Mouse (Mus musculus): Measurements from ENCODE around the gene Pnpla1. TPM values are rescaled to one million over a fixed set of nuclear protein-coding genes. Genes with fewer than 3 reads are reported as not detected.
A peak's percentile ranks its signal among the peaks of the same experiment; 100 is the strongest.

The Pnpla1 gene
- polyA plus RNA-seq, 1 experiment from 2014 or later: 0.98 TPM

GRCm38 (mm10) chr17:28895217-28895875, 37.1 kb downstream of the Pnpla1 start:
- Histone ChIP-seq H3K4me1 (peaks cover 4% of the 10 kb centered on the region; the same call in 1 of the 2 replicates), H3K4me2 (no peak overlapping the region), H3K4me3 (no peak overlapping the region), H3K27me3 (no peaks in the 10 kb centered on the region), H3K9me3 (no peaks in the 10 kb centered on the region; the same call in 1 of the 2 replicates), H3K9ac (no peak overlapping the region), H3K36me3 (no peaks in the 10 kb centered on the region), H3K27ac (no peak overlapping the region)
- ATAC-seq (ENCODE audit: insufficient number of reproducible peaks, insufficient read depth, low FRiP score, low TSS enrichment, low read depth): no peak
- 95% methylated on average over 21 of the region's 21 CpGs for WGBS

- no peaks in the 10 kb centered on the region for H3K36me3 ChIP-seq
- ATAC-seq (ENCODE audit: insufficient number of reproducible peaks, insufficient read depth, low FRiP score, low TSS enrichment, low read depth): no peak
- H3K27ac ChIP-seq: no peak overlapping the region
- peaks cover 4% of the 10 kb centered on the region; the same call in 1 of the 2 replicates for H3K4me1 ChIP-seq
- H3K9me3 ChIP-seq: no peaks in the 10 kb centered on the region
- H3K4me3 ChIP-seq: no peak overlapping the region
- H3K4me2 ChIP-seq: no peak overlapping the region
- no peak overlapping the region for H3K9ac ChIP-seq
- H3K27me3 ChIP-seq: no peaks in the 10 kb centered on the region
- WGBS: 92% methylated on average over 11 of the region's 11 CpGs
Measured at GRCm38 (mm10) chr17:28896095-28896780, 38.0 kb downstream of the Pnpla1 start.

- H3K4me1 ChIP-seq: peaks cover 4% of the 10 kb centered on the region; the same call in 1 of the 2 replicates
- H3K27me3 ChIP-seq: no peaks in the 10 kb centered on the region
- WGBS: 65% methylated on average over 5 of the region's 5 CpGs
- no peak overlapping the region for H3K9ac ChIP-seq
- no peaks in the 10 kb centered on the region for H3K36me3 ChIP-seq
- no peak overlapping the region for H3K4me2 ChIP-seq
- H3K27ac ChIP-seq: no peak overlapping the region
- H3K9me3 ChIP-seq: no peaks in the 10 kb centered on the region
- no peak overlapping the region for H3K4me3 ChIP-seq
- no peak for ATAC-seq (ENCODE audit: insufficient number of reproducible peaks, insufficient read depth, low FRiP score, low TSS enrichment, low read depth)
Measured at GRCm38 (mm10) chr17:28897817-28898216, 39.6 kb downstream of the Pnpla1 start.

GRCm38 (mm10) chr17:28898249-28898648, 40.0 kb downstream of the Pnpla1 start:
- Histone ChIP-seq H3K9me3 (no peaks in the 10 kb centered on the region), H3K36me3 (no peaks in the 10 kb centered on the region), H3K9ac (no peak overlapping the region), H3K4me3 (no peak overlapping the region), H3K4me2 (no peak overlapping the region), H3K27me3 (no peaks in the 10 kb centered on the region), H3K27ac (no peak overlapping the region), H3K4me1 (peaks cover 4% of the 10 kb centered on the region; the same call in 1 of the 2 replicates)
- WGBS: 55% methylated on average over 5 of the region's 5 CpGs
- no peak for ATAC-seq (ENCODE audit: insufficient number of reproducible peaks, insufficient read depth, low FRiP score, low TSS enrichment, low read depth)

GRCm38 (mm10) chr17:28899427-28899826, 41.2 kb downstream of the Pnpla1 start:
- Histone ChIP-seq H3K9ac (no peak overlapping the region), H3K36me3 (no peaks in the 10 kb centered on the region), H3K4me1 (peaks cover 5% of the 10 kb centered on the region; the same call in 1 of the 2 replicates), H3K27ac (no peak overlapping the region), H3K27me3 (no peaks in the 10 kb centered on the region), H3K4me3 (no peak overlapping the region), H3K4me2 (no peak overlapping the region), H3K9me3 (no peaks in the 10 kb centered on the region)
- no peak for ATAC-seq (ENCODE audit: insufficient number of reproducible peaks, insufficient read depth, low FRiP score, low TSS enrichment, low read depth)
- 74% methylated on average over 19 of the region's 19 CpGs for WGBS

GRCm38 (mm10) chr17:28901559-28901958, 43.3 kb downstream of the Pnpla1 start:
- Histone ChIP-seq H3K4me3 (no peak overlapping the region), H3K27me3 (no peaks in the 10 kb centered on the region), H3K9me3 (no peaks in the 10 kb centered on the region), H3K27ac (no peak overlapping the region), H3K9ac (no peak overlapping the region), H3K36me3 (no peaks in the 10 kb centered on the region), H3K4me1 (peaks cover 15% of the 10 kb centered on the region; the same call in 1 of the 2 replicates), H3K4me2 (no peak overlapping the region)
- no peak for ATAC-seq (ENCODE audit: insufficient number of reproducible peaks, insufficient read depth, low FRiP score, low TSS enrichment, low read depth)
- 67% methylated on average over 4 of the region's 4 CpGs for WGBS

- Histone ChIP-seq H3K27me3 (peaks cover 17% of the 10 kb centered on the region), H3K4me3 (no peak overlapping the region), H3K36me3 (no peaks in the 10 kb centered on the region), H3K27ac (no peak overlapping the region), H3K9me3 (no peaks in the 10 kb centered on the region), H3K4me2 (no peak overlapping the region), H3K9ac (no peak overlapping the region), H3K4me1 (peaks cover 18% of the 10 kb centered on the region)
- 30% methylated on average over 23 of the region's 23 CpGs for WGBS
- ATAC-seq (ENCODE audit: insufficient number of reproducible peaks, insufficient read depth, low FRiP score, low TSS enrichment, low read depth): no peak
Measured at GRCm38 (mm10) chr17:28904546-28905376, 46.5 kb downstream of the Pnpla1 start.

GRCm38 (mm10) chr17:28905377-28905916, 47.2 kb downstream of the Pnpla1 start:
- ATAC-seq (ENCODE audit: insufficient number of reproducible peaks, insufficient read depth, low FRiP score, low TSS enrichment, low read depth): no peak
- H3K4me3 ChIP-seq: no peak overlapping the region
- H3K9ac ChIP-seq: no peak overlapping the region
- H3K27ac ChIP-seq: no peak overlapping the region
- peaks cover 24% of the 10 kb centered on the region for H3K27me3 ChIP-seq
- H3K36me3 ChIP-seq: no peaks in the 10 kb centered on the region
- H3K4me1 ChIP-seq: peaks cover 18% of the 10 kb centered on the region
- H3K4me2 ChIP-seq: no peak overlapping the region
- H3K9me3 ChIP-seq: no peaks in the 10 kb centered on the region
- 66% methylated on average over 13 of the region's 13 CpGs for WGBS

GRCm38 (mm10) chr17:28907959-28908358, 49.7 kb downstream of the Pnpla1 start:
- Histone ChIP-seq H3K36me3 (no peaks in the 10 kb centered on the region), H3K9me3 (no peaks in the 10 kb centered on the region), H3K4me2 (no peak overlapping the region), H3K27me3 (peaks cover 25% of the 10 kb centered on the region), H3K27ac (no peak overlapping the region), H3K9ac (no peak overlapping the region), H3K4me3 (no peak overlapping the region), H3K4me1 (peaks cover 18% of the 10 kb centered on the region)
- ATAC-seq (ENCODE audit: insufficient number of reproducible peaks, insufficient read depth, low FRiP score, low TSS enrichment, low read depth): no peak
- 76% methylated on average over 7 of the region's 7 CpGs for WGBS

- Histone ChIP-seq H3K9me3 (no peaks in the 10 kb centered on the region), H3K4me3 (peak overlapping the region; percentile 34), H3K27ac (no peak overlapping the region), H3K36me3 (no peaks in the 10 kb centered on the region), H3K4me2 (peak overlapping the region; percentile 62), H3K4me1 (peaks cover 17% of the 10 kb centered on the region), H3K27me3 (peaks cover 25% of the 10 kb centered on the region), H3K9ac (peak overlapping the region; percentile 66)
- 6% methylated on average over 29 of the region's 29 CpGs for WGBS
- no peak for ATAC-seq (ENCODE audit: insufficient number of reproducible peaks, insufficient read depth, low FRiP score, low TSS enrichment, low read depth)
Measured at GRCm38 (mm10) chr17:28909252-28909941, 51.2 kb downstream of the Pnpla1 start.

GRCm38 (mm10) chr17:28910139-28910538, 51.9 kb downstream of the Pnpla1 start:
- no peak for ATAC-seq (ENCODE audit: insufficient number of reproducible peaks, insufficient read depth, low FRiP score, low TSS enrichment, low read depth)
- Histone ChIP-seq H3K27me3 (peaks cover 25% of the 10 kb centered on the region), H3K27ac (no peak overlapping the region), H3K4me1 (peaks cover 10% of the 10 kb centered on the region), H3K9me3 (no peaks in the 10 kb centered on the region), H3K36me3 (no peaks in the 10 kb centered on the region), H3K4me3 (peak overlapping the region; percentile 34; the same call in 1 of the 2 replicates), H3K4me2 (peak overlapping the region; percentile 62), H3K9ac (no peak overlapping the region)
- WGBS: 17% methylated on average over 7 of the region's 7 CpGs

Measured in embryonic facial prominence, embryonic 13.5 days (tissue).